Mouse (Mus musculus): ENCODE measurements at regions not wholly inside any gene's neighbourhood (a gene's known extent, or its start where the extent isn't known, plus 50 kb on each side); places are given as distances from the start of the nearest gene placed in this dataset.

DNA sequence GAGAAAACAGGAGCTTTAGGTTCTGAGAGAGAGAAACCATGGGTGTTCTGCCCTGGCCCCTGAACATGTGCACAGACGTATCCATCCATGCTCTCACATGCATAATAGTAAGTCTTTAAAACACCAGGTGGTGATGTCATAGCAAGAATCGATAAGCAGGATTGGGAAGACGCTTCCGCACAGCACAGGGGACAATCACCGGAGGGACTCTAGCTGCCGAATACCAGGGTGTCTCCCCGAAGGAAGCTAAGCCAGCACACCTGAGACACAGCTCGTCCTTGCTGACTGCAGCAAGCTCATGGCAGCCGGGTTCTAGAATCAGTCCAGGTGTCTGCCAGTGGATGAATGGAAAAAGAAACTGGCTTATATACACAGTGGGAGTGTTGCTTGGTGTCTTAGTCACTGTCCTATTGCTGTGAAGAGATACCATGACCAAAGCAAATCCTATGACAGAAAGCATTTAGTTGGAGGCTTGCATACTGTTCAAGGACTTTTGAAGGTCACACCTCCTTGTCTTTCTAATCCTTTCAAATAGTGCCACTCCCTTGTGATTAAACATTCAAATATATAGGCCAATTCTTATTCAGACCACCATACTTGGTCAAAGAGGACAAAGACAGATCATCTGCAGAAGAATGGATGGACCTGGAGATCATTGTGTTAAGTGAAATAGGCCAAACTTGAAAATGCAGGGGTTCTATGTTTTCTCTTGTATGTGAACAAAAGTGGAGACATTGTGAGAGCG is 124.4 kb downstream of the Anxa2 start:
- no peak overlapping the region for H3K4me2 ChIP-seq
- no peak for ATAC-seq (ENCODE audit: insufficient number of reproducible peaks, low FRiP score)
- no peak overlapping the region for H3K27ac ChIP-seq (ENCODE audit: poor library complexity, severe bottlenecking)
- no peaks in the 10 kb centered on the region for H3K36me3 ChIP-seq
- no peaks in the 10 kb centered on the region for H3K27me3 ChIP-seq (replicated peaks)
- no peak overlapping the region for H3K4me3 ChIP-seq
- WGBS: 88% methylated on average over 10 of the region's 10 CpGs
- H3K9me3 ChIP-seq (replicated peaks): no peaks in the 10 kb centered on the region
- no peaks in the 10 kb centered on the region for H3K4me1 ChIP-seq (replicated peaks)
- no peak overlapping the region for H3K9ac ChIP-seq

DNA sequence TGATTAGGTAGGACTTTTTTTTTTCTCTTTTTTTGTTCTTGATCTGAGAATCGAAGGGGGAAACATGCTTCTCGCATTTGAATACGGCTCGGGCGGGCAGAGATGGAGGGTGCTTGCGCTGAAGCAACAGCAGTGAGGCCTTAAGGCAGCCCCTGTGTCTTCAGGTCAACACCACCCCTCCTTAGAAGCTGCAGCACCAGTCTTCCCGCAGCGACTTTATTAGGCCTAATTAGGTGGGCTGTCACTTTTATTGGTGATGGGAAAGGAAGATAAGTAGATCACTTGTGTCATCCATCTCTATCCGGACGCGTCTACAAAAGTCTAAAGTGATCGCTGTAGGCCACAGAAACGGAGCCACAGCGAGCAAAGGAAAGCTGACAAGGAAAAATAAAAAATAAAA is 122.0 kb downstream of the Anxa2 start:
- Histone ChIP-seq H3K36me3 (no peaks in the 10 kb centered on the region), H3K9me3 (replicated peaks) (no peaks in the 10 kb centered on the region), H3K4me1 (replicated peaks) (no peaks in the 10 kb centered on the region), H3K27me3 (replicated peaks) (no peaks in the 10 kb centered on the region), H3K4me2 (no peak overlapping the region), H3K9ac (no peak overlapping the region), H3K27ac (ENCODE audit: poor library complexity, severe bottlenecking) (no peak overlapping the region), H3K4me3 (no peak overlapping the region)
- no peak for ATAC-seq (ENCODE audit: insufficient number of reproducible peaks, low FRiP score)
- WGBS: 77% methylated on average over 14 of the region's 14 CpGs

DNA sequence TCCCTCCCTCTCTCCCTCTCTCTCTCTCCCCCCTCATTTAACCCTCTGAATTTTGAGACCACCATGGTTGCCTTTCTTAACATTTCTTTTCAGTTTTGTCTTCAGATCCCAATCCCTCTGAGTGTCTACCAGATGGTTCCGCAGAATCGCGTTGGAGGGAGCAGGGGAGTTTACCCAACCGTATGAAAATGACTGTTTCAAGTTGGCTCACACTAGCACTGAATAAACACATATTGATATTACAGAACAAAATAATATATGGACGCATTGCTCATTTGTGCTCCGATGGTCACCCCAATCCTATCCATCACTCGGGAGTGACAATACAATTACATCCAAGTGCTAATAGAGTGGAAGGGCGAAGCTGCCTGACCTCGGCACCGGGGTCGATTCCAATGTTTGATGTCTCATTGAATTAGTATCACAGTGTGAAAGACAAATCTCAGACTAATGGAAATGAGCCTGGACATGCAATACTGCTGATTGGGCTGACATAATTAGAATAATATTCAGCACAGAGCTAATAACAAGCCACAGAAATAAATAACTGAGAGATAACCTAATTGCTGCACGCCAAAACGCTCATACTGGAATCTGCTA is 115.3 kb downstream of the Anxa2 start:
- peaks cover 3% of the 10 kb centered on the region; the same call in 1 of the 2 replicates for H3K4me1 ChIP-seq (replicated peaks)
- H3K4me3 ChIP-seq: no peak overlapping the region
- H3K36me3 ChIP-seq: no peaks in the 10 kb centered on the region
- ATAC-seq (ENCODE audit: insufficient number of reproducible peaks, low FRiP score): no peak
- no peaks in the 10 kb centered on the region for H3K27me3 ChIP-seq (replicated peaks)
- 78% methylated on average over 13 of the region's 13 CpGs for WGBS
- no peaks in the 10 kb centered on the region for H3K9me3 ChIP-seq (replicated peaks)
- H3K9ac ChIP-seq: no peak overlapping the region
- H3K27ac ChIP-seq (ENCODE audit: poor library complexity, severe bottlenecking): no peak overlapping the region
- no peak overlapping the region for H3K4me2 ChIP-seq

DNA sequence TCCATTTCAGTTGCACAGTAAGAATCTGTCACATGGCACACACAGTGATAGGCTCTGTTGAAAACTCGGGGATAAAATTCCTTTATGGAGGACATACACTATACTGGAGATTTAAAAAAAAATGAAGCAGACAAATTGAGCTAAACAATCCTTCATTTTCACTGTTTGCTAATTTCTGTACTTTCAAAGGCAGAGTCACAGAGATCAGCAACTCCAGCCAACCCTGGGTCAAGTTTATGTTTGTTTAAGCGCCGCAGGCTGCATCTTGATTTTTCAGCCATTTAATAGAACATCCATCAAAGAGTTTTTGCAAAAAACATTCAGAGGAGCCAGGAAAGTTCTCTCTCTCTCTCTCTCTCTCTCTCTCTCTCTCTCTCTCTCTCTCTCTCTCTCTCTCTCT is 114.8 kb downstream of the Anxa2 start:
- 83% methylated on average over 3 of the region's 3 CpGs for WGBS
- H3K27me3 ChIP-seq (replicated peaks): no peaks in the 10 kb centered on the region
- H3K27ac ChIP-seq (ENCODE audit: poor library complexity, severe bottlenecking): no peak overlapping the region

DNA sequence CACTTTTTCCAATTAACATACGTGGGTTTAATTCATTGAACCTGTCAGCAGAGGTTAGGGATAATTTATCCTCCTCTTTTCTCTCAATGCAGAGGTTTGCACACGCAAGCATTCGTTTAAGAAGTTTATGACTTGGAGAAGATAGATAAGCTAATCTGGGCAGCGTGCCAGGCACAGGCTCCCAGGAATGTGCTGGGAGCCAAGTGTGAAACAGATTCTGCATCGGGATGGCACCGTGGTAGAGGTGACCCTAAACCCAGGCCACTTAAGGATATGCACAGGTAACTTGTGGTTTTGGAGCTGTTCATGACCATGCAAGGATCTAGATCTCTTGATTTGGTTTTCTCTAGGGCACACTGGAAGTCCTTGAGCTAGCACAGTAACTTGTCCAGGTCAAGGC is 113.6 kb downstream of the Anxa2 start:
- Histone ChIP-seq H3K27ac (ENCODE audit: poor library complexity, severe bottlenecking) (no peak overlapping the region), H3K9me3 (replicated peaks) (no peaks in the 10 kb centered on the region), H3K4me2 (no peak overlapping the region), H3K4me1 (replicated peaks) (peaks cover 3% of the 10 kb centered on the region; the same call in 1 of the 2 replicates), H3K4me3 (no peak overlapping the region), H3K27me3 (replicated peaks) (no peaks in the 10 kb centered on the region), H3K9ac (no peak overlapping the region), H3K36me3 (no peaks in the 10 kb centered on the region)
- 33% methylated on average over 6 of the region's 6 CpGs for WGBS
- ATAC-seq (ENCODE audit: insufficient number of reproducible peaks, low FRiP score): no peak

More for the DNA sequence above, 114.8 kb downstream of the Anxa2 start:
- peaks cover 3% of the 10 kb centered on the region; the same call in 1 of the 2 replicates for H3K4me1 ChIP-seq (replicated peaks)
- no peaks in the 10 kb centered on the region for H3K36me3 ChIP-seq
- no peaks in the 10 kb centered on the region for H3K9me3 ChIP-seq (replicated peaks)
- no peak overlapping the region for H3K4me3 ChIP-seq
- no peak overlapping the region for H3K9ac ChIP-seq
- no peak overlapping the region for H3K4me2 ChIP-seq
- ATAC-seq (ENCODE audit: insufficient number of reproducible peaks, low FRiP score): no peak

DNA sequence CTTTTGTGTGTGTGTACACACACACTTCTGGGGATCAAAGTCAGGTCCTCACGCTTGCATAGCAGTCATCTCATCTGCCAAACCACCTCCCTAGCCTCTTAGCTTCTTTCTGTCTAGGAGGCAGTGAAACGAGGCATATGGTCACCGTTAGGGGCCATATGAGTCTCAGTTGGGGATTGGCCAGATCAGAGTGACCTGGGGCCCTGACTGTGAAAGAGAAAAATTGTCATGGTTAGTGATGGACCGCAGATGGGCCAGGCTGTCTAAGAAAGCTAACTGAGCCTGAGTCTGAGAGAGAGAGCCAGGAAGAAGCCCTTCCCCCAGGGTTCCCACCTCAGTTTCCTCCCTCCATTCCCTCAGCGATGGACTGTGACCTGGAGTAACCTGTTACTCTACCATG is 89.8 kb downstream of the Anxa2 start:
- H3K4me1 ChIP-seq (replicated peaks): no peaks in the 10 kb centered on the region
- 0 out of 2 replicates have a peak, but pooled peaks cover 3% of the 10 kb centered on the region for H3K9me3 ChIP-seq (replicated peaks)
- 0 out of 2 replicates have a peak, but pooled peaks cover 6% of the 10 kb centered on the region for H3K27me3 ChIP-seq (replicated peaks)
- no peak overlapping the region for H3K27ac ChIP-seq (ENCODE audit: poor library complexity, severe bottlenecking)
- no peak for ATAC-seq (ENCODE audit: insufficient number of reproducible peaks, low FRiP score)
- WGBS: 59% methylated on average over 5 of the region's 5 CpGs
- H3K9ac ChIP-seq: no peak overlapping the region
- no peak overlapping the region for H3K4me2 ChIP-seq
- H3K4me3 ChIP-seq: no peak overlapping the region
- H3K36me3 ChIP-seq: no peaks in the 10 kb centered on the region
